In the genomic region with DNA sequence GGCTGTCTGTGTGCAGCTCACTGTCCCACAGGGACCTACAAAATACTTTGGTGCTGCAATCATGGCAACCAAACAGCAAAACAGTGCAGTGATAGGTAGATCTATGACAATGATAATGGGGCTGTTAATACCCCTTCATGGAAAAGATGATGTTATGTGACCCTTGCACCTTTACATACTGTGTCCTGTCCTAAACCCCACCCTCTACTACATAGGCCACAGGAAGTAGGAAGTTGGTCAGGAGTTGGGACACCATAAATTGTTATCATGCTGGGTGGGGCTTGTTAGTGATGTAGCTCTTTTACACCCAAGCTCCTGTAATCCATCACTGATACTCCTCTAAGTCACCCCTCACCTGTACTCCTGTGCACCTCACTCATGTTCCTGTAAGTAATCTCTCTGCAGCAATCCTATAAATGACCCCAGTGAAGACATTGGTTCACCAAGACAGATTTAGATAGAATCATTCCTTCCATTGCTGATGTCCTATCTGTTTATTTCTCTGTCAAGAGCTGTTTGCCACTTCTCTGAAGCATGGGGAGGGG, we compare ENCODE assay signal across 15 mouse cellular contexts. TPM values are rescaled to one million over a fixed set of nuclear protein-coding genes. Genes with fewer than 3 reads are reported as not detected.
DNase-seq lines count a peak whose midpoint lies in the region; ATAC-seq and TF ChIP-seq lines count a peak whose summit lies in the region.
"Had no signal": no experiment of that assay in that cellular context is flagged by ENCODE, and none has a peak within 500 bp of the region (broad histone marks: within the 10 kb centered on the region; RNA-seq: fewer than 3 reads in every experiment).

No protein-coding gene starts in this region.

- no peaks in the 10 kb centered on the region for H3K27me3 ChIP-seq in kidney, postnatal 0 days (ENCODE audit: insufficient read depth, low read length)
- H3K27me3 ChIP-seq in G1E (ENCODE audit: insufficient read depth, low read length): no peaks in the 10 kb centered on the region
- H3K27me3 ChIP-seq in embryonic facial prominence, embryonic 15.5 days: no peaks in the 10 kb centered on the region
- H3K27me3 ChIP-seq: heart, embryonic 12.5 days had no signal

- H3K4me3 ChIP-seq in kidney, postnatal 0 days (replicated peaks; ENCODE audit: low read depth, low read length): no peak overlapping the region
- H3K4me3 ChIP-seq in G1E (ENCODE audit: low read depth, low read length): no peak overlapping the region
- no peak overlapping the region for H3K4me3 ChIP-seq in embryonic facial prominence, embryonic 15.5 days (replicated peaks)
- H3K4me3 ChIP-seq in gastrocnemius, adult 2 months: no peak overlapping the region
- H3K4me3 ChIP-seq: heart, embryonic 12.5 days had no signal

- intact Hi-C loops in gastrocnemius, adult 2 months (cut with DNase I): no loop called here

- no peak for DNase-seq in kidney, postnatal 0 days (ENCODE audit: low spot score)
- no peak for DNase-seq in kidney, postnatal 4 days
- no peak for DNase-seq in G1E (ENCODE audit: low spot score)
- DNase-seq in gastrocnemius, adult 2 months: no peak
- no peak for DNase-seq in cerebellum, postnatal 36 days
- DNase-seq: cerebellum, adult 9-11 months; embryo, embryonic 11 days; heart, postnatal 36 days; kidney, postnatal 14 days; layer of hippocampus, adult 9-11 months; lung, postnatal 14 days had no signal

- peak; percentile 54 for ATAC-seq in kidney, postnatal 0 days (replicated peaks; ENCODE audit: low FRiP score, low read depth)
- peak; percentile 15; the same call in 1 of the 2 replicates for ATAC-seq in G1E (ENCODE audit: extremely low read depth, insufficient number of reproducible peaks, low FRiP score, poor library complexity, severe bottlenecking)
- peak; percentile 43; the same call in 1 of the 2 replicates for ATAC-seq in embryonic facial prominence, embryonic 15.5 days (ENCODE audit: insufficient number of reproducible peaks, low FRiP score, low TSS enrichment, low read depth)
- 0 out of 2 replicates have a peak, but pooled peaks have one; percentile 23 for ATAC-seq in megakaryocyte progenitor cell, adult 5-6 weeks (replicated peaks; ENCODE audit: poor library complexity)
- ATAC-seq: forebrain, embryonic 16.5 days had no signal

- H3K9ac ChIP-seq in kidney, postnatal 0 days (ENCODE audit: low read depth, low read length): no peak overlapping the region
- H3K9ac ChIP-seq in embryonic facial prominence, embryonic 15.5 days: no peak overlapping the region
- H3K9ac ChIP-seq: heart, embryonic 12.5 days had no signal

- H3K4me2 ChIP-seq in kidney, postnatal 0 days (ENCODE audit: low read length): no peak overlapping the region
- H3K4me2 ChIP-seq in embryonic facial prominence, embryonic 15.5 days (replicated peaks): no peak overlapping the region
- H3K4me2 ChIP-seq: heart, embryonic 12.5 days had no signal

- no peak overlapping the region for H3K27ac ChIP-seq in kidney, postnatal 0 days
- H3K27ac ChIP-seq in embryonic facial prominence, embryonic 15.5 days (replicated peaks): no peak overlapping the region
- H3K27ac ChIP-seq in gastrocnemius, adult 2 months: no peak overlapping the region

- H3K36me3 ChIP-seq in kidney, postnatal 0 days (ENCODE audit: insufficient read depth, low read length): no peaks in the 10 kb centered on the region
- no peaks in the 10 kb centered on the region for H3K36me3 ChIP-seq in G1E (replicated peaks)
- H3K36me3 ChIP-seq in embryonic facial prominence, embryonic 15.5 days: no peaks in the 10 kb centered on the region
- H3K36me3 ChIP-seq: heart, embryonic 12.5 days had no signal

- no peaks in the 10 kb centered on the region for H3K4me1 ChIP-seq in kidney, postnatal 0 days (replicated peaks; ENCODE audit: insufficient read depth, low read length)
- H3K4me1 ChIP-seq in G1E (ENCODE audit: insufficient read depth, low read depth, low read length): no peaks in the 10 kb centered on the region; the same call in 1 of the 2 replicates
- no peaks in the 10 kb centered on the region for H3K4me1 ChIP-seq in embryonic facial prominence, embryonic 15.5 days
- H3K4me1 ChIP-seq: heart, embryonic 12.5 days had no signal

- no peaks in the 10 kb centered on the region for H3K9me3 ChIP-seq in kidney, postnatal 0 days (replicated peaks; ENCODE audit: low read length)
- H3K9me3 ChIP-seq in G1E (replicated peaks): 0 out of 2 replicates have a peak, but pooled peaks cover 3% of the 10 kb centered on the region
- no peaks in the 10 kb centered on the region for H3K9me3 ChIP-seq in embryonic facial prominence, embryonic 15.5 days (replicated peaks)

- TF ChIP-seq CTCF in kidney, postnatal 0 days (IDR thresholded peaks at IDR 0.05; ENCODE audit: low read depth): no peak
- TF ChIP-seq CTCF in G1E (IDR thresholded peaks at IDR 0.05; ENCODE audit: low read depth, low read length): no peak
- no peak for TF ChIP-seq CTCF in gastrocnemius, adult 2 months (IDR thresholded peaks at IDR 0.05)

RNA-seq across cellular contexts. Expression of a gene that starts 25.6 kb away (rescaled TPM):
- polyA plus RNA-seq in kidney, postnatal 0 days (2015; fragmentation: Nextera tagmentation; extraction: Ambion mirVana): 15.9 and 18.3 TPM in 2 replicates
- total RNA-seq in G1E (2014; fragmentation: Nextera tagmentation) (87.7 and 89.9 TPM in 2 replicates), G1E (2017) (34.6 and 45.0 TPM in 2 replicates)
- 1.6 and 2.8 TPM in 2 replicates for polyA plus RNA-seq in G1E (2012)
- 24.0 and 25.8 TPM in 2 replicates for polyA plus RNA-seq in embryonic facial prominence, embryonic 15.5 days (2015; fragmentation: Nextera tagmentation; extraction: Ambion mirVana)
- 20.6 and 26.3 TPM in 2 replicates for total RNA-seq in megakaryocyte progenitor cell, adult 5-6 weeks (2015)
- total RNA-seq in megakaryocyte progenitor cell, adult 5-6 weeks (2017): 17.9 and 21.5 TPM in 2 replicates
- 10 to 100 TPM; 18.7 to 26.1 TPM for total RNA-seq in gastrocnemius, adult 2 months (2021)
